Mouse (Mus musculus) hindlimb bud, embryonic 11.5 days (tissue): Measurements from ENCODE around the gene Tmed9.
A peak's percentile ranks its signal among the peaks of the same experiment; 100 is the strongest.
"Not testable (repeated sequence)": the region's sequence is repeated elsewhere in the genome, so short reads cannot be mapped to it uniquely, and the experiment has no call there.

ENCODE experiments used
- DNase-seq: peaks from one replicate; pipeline ENCODE4 v3.0.0-alpha.2; 2012; ENCODE audit warnings: low read depth, low spot score; ENCODE audit errors: extremely low spot score

Tmed9 gene

GRCm38 (mm10) chr13:55606899-55607623, 33.5 kb downstream of the Tmed9 start:
- DNase-seq: no peak

GRCm38 (mm10) chr13:55607624-55608006, 34.1 kb downstream of the Tmed9 start:
- DNase-seq: no peak

GRCm38 (mm10) chr13:55611996-55612395, 38.5 kb downstream of the Tmed9 start:
- no peak for DNase-seq

- DNase-seq: no peak
Observed at GRCm38 (mm10) chr13:55613471-55613870, 39.9 kb downstream of the Tmed9 start.

- DNase-seq: no peak
Observed at GRCm38 (mm10) chr13:55619328-55619727, 45.8 kb downstream of the Tmed9 start.

- no peak for DNase-seq
Observed at GRCm38 (mm10) chr13:55620275-55620674, 46.7 kb downstream of the Tmed9 start.

GRCm38 (mm10) chr13:55622156-55622648, 48.7 kb downstream of the Tmed9 start:
- DNase-seq: not testable (repeated sequence)

GRCm38 (mm10) chr13:55622649-55623541, 49.4 kb downstream of the Tmed9 start, which contains the start of gene Caml:
Caml (plus strand) TSS chr13:55623005.
- DNase-seq: peak; percentile 96

GRCm38 (mm10) chr13:55634639-55635127, 61.2 kb downstream of the Tmed9 start, which contains the start of gene Ddx46:
Ddx46 (plus strand) TSS chr13:55635027.
- no peak for DNase-seq

- no peak for DNase-seq
Observed at GRCm38 (mm10) chr13:55635146-55635571, 61.6 kb downstream of the Tmed9 start.

GRCm38 (mm10) chr13:55636185-55636983, 62.9 kb downstream of the Tmed9 start:
- no peak for DNase-seq

- DNase-seq: peak; percentile 50
Observed at GRCm38 (mm10) chr13:55640480-55640879, 66.9 kb downstream of the Tmed9 start.

GRCm38 (mm10) chr13:55644525-55644924, 71.0 kb downstream of the Tmed9 start:
- DNase-seq: peak; percentile 22
